Mouse (Mus musculus) megakaryocyte progenitor cell, adult 5-6 weeks (primary cell): ENCODE measurements at regions not wholly inside any gene's neighbourhood (a gene's known extent, or its start where the extent isn't known, plus 50 kb on each side); places are given as distances from the start of the nearest gene placed in this dataset.

Experiments
- ATAC-seq: replicated peaks from 2 replicates; pipeline ENCODE4 v1.8.0; 2016; ENCODE audit warnings: mild to moderate bottlenecking, moderate TSS enrichment, inconsistent platforms; ENCODE audit not compliant: poor library complexity

DNA sequence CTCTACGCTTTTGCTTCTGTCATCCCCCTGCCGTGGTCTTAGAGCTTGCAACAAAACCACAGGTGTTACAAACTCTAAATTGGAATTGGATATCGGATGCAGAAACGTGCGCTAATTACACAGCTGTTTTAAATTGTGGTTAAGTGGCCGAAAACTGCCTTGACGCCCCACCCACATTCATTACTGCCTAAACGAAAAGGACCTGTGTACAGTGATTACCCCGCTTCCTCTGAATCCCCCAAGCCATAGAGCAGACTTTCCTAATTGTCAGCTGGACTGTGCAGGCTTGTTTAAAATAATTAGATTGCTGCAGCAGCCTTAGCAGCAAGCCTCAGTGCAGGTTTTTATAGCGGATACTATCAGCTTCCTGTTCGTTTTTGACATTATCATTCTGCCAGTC is 94.7 kb downstream of the Cxxc4 start:
- no peak for ATAC-seq

DNA sequence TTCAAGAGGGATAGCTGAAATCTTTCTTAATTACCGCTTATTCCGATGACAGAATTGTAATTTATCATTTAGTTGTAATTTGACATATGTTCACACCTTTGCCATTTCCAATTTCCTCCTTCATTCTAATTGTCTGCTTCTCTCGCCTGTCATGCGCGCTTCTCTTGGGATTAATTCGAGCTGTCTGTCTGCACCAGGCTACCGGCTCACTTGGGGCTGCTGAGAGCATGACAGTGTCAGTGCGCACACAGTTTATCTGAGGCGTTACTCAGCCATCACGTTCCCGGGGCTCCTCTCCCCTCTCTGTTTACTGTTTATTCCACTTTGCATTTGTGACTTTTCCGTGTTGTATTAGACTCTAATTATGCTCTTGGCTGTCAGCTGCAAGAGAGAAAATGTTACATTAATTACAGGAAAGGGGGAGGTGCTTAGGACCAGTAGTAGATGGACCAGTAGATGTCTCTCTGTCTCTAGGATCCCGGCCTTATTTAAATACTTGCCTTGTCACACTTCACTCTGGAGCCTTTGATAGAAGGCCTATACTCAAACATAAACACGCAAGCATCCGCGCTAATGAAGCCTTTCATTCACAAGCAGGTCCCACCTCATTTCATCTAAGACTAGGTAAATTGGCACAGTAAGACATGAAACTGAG is 95.3 kb downstream of the Cxxc4 start:
- ATAC-seq = no peak

DNA sequence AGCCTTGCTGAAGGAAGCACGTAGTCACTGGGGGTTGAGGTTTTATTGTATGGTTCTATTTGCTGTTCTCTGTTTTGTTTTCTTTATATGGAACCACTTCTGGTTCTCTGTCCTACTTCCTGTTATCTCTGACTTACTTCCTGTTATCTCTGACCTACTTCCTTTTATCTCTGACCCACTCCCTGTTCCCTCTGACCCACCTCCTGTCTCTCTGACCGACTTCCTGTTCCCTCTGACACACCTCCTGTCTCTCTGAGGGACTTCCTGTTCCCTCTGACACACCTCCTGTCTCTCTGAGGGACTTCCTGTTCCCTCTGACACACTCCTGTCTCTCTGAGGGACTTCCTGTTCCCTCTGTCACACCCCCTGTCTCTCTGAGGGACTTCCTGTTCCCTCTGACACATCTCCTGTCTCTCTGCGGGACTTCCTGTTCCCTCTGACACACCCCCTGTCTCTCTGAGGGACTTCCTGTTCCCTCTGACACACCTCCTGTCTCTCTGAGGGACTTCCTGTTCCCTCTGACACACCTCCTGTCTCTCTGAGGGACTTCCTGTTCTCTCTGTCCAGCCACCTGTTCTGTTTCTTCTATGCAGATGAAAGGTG is 102.9 kb downstream of the Cxxc4 start:
- peak; percentile 99 for ATAC-seq

DNA sequence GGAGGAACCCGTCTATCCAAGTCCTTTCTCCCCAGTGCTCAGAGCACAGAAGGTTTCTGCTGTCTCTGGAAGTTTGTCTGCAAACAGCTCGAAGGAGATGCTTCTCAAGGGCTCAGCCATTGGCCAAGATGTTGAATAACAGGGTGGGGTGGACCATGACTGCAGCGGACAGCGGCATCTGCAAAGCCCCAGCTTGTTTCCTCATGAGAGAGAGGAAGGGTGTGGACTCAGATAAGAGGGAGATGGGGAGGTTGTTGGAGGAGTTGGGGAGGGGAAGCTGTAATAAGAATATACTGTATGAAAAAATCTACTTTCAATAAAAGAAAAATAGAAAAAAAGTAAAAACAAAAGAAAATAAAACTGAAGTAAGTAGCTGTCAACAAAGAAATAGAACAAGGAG is 129.7 kb downstream of the Cxxc4 start:
- peak; percentile 93 for ATAC-seq

- no peak for ATAC-seq
Observed at GRCm38 (mm10) chr3:134366761-134367160, 130.5 kb downstream of the Cxxc4 start.

DNA sequence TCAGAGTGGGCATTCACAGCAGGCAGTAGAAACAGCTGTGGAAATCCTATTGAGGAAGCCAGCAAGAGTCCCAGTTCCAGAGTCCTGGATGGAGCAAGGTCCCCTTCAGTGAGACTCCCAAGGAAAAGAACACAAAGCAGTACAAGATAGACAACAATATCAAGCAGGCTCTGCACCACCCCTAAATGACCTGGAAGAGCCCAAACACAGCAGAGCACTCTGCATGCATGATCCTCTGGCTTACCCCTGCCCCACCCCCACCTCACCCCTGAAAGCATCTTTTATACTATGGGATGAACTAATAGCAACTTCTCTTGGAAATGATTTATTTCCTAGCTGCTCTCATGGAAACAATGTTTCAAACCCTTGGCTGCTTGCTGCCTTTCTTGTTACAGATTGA is 132.3 kb downstream of the Cxxc4 start:
- ATAC-seq = no peak

GRCm38 (mm10) chr3:134369126-134369525 is 132.8 kb downstream of the Cxxc4 start:
- no peak for ATAC-seq

GRCm38 (mm10) chr3:134379549-134379948 is 143.3 kb downstream of the Cxxc4 start:
- no peak for ATAC-seq

GRCm38 (mm10) chr3:134390472-134391336 is 154.4 kb downstream of the Cxxc4 start:
- ATAC-seq = no peak

GRCm38 (mm10) chr3:134400395-134401090 is 164.3 kb downstream of the Cxxc4 start:
- no peak for ATAC-seq

GRCm38 (mm10) chr3:134415606-134416328 is 179.5 kb downstream of the Cxxc4 start:
- ATAC-seq = no peak

DNA sequence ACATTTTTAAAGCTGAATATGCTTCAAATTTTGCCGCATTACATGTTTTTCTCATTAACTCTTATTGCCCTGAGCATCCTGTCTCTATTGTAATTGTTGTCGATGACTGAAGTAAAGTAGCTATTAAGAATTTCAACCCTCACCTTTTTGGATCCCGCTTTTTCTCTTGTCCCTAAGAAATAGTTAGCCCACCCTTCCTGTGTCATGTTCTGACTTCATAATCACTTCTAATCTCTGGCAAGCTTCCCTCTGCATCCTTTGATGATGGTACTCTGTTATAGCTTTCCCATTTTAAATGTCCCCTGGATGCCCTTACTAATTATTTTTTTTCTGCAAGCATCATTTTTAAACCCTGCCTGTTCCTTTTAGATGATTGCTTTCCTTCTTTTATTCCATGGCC is 191.3 kb downstream of the Cxxc4 start:
- no peak for ATAC-seq

DNA sequence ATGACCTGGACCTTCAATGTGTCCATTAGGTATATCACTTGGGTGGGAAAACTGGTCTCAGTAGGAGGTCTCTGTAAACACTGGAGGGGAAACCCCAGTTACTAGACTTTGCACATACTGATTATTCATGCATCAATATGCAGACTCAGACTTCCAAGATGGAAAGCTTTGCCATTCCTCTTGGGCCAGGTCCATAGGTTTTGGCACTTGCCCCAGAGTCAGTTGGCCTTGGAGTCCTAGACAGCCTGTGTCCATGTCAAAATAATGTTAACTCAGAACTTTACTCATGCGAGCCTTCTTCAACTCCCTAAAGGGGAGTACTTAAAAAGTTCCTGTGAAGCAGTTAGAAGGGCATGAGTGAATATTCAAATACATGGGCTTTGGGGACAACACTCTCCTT is 230.3 kb downstream of the Cxxc4 start:
- ATAC-seq = no peak

GRCm38 (mm10) chr3:134487280-134487679 is 251.0 kb downstream of the Cxxc4 start:
- no peak for ATAC-seq

GRCm38 (mm10) chr3:134489966-134490543 is 253.8 kb downstream of the Cxxc4 start:
- no peak for ATAC-seq

GRCm38 (mm10) chr3:134509702-134510101 is 273.4 kb downstream of the Cxxc4 start:
- ATAC-seq = no peak

GRCm38 (mm10) chr3:134525795-134526194 is 289.5 kb downstream of the Cxxc4 start:
- ATAC-seq = no peak

DNA sequence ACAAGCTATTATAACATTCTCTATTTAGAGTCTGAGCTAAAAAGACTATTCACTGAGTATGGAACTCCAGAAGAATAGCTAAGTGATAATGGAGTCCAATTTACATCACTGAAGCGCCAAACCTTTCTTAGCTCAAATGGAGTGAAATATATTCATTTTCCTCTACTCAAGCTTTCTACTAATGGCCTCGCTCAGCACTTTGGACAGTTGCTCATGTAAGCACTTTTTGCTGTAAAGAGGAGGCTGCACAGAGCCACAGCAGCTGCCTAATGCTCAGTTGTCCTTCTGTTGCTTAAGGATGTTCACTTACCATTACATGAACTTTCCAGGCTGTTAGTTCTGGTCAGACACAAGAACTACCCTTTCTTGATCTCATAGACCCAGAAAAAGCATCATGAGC is 268.7 kb upstream of the Tacr3 start:
- no peak for ATAC-seq

GRCm38 (mm10) chr3:134578759-134579158 is 250.0 kb upstream of the Tacr3 start:
- ATAC-seq = no peak

DNA sequence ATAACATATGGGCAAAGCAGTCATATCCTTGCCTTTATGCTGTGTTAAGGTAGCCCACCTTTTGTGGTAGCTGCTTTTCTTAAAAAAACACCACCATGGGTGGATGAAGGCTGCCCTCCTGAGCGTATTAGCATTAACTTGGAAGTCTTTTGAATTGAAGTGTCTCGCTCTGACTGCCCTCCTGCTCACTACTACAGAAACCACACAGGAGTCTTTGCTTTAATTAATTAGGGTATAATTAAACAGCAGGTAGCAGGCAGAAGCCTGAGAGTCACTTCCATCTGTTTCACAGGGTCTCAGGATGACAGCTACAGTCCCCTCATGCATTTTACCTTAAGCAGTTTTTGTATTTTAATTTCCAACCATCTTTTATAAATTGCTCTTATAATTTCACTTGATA is 240.2 kb upstream of the Tacr3 start:
- no peak for ATAC-seq
